8 mouse cellular contexts compared by ENCODE assay signal in genomic region chr1:137221087-137222057, GRCm38 (mm10).
A peak's percentile ranks its signal among the peaks of the same experiment; 100 is the strongest.
DNase-seq lines count a peak whose midpoint lies in the region; ATAC-seq and TF ChIP-seq lines count a peak whose summit lies in the region.

No protein-coding gene starts in this region.

- no peak for TF ChIP-seq EP300 in CH12.LX (IDR thresholded peaks at IDR 0.05; ENCODE audit: low read length)

- WGBS in forebrain, embryonic 15.5 days = 8% methylated on average over 25 of the region's 25 CpGs
- 7% methylated on average over 25 of the region's 25 CpGs for WGBS in kidney, postnatal 0 days
- WGBS in midbrain, embryonic 16.5 days = 8% methylated on average over 25 of the region's 25 CpGs

- no peaks in the 10 kb centered on the region for H3K36me3 ChIP-seq in CH12.LX (replicated peaks in 1 of 2; ENCODE audit: control insufficient read depth in 1 of 2, insufficient read depth in 1 of 2, low read length in 1 of 2)
- no peaks in the 10 kb centered on the region for H3K36me3 ChIP-seq in forebrain, embryonic 15.5 days
- no peaks in the 10 kb centered on the region for H3K36me3 ChIP-seq in kidney, postnatal 0 days (ENCODE audit: insufficient read depth, low read length)
- H3K36me3 ChIP-seq in midbrain, embryonic 16.5 days (ENCODE audit: control insufficient read depth, insufficient read depth, low read length) = no peaks in the 10 kb centered on the region

- peaks cover 0 to 2% of the 10 kb centered on the region in 2 experiments; a peak in 2 of 4 replicates for H3K4me1 ChIP-seq in CH12.LX (ENCODE audit: control insufficient read depth in 1 of 2, insufficient read depth in 2 of 2)
- H3K4me1 ChIP-seq in forebrain, embryonic 15.5 days = peaks cover 12% of the 10 kb centered on the region
- H3K4me1 ChIP-seq in kidney, postnatal 0 days (replicated peaks; ENCODE audit: insufficient read depth, low read length) = no peaks in the 10 kb centered on the region
- H3K4me1 ChIP-seq in midbrain, embryonic 16.5 days (ENCODE audit: control insufficient read depth, insufficient read depth, low read length) = peaks cover 5% of the 10 kb centered on the region; the same call in 1 of the 2 replicates

- dilution Hi-C loops in CH12.LX (cut with MboI; ENCODE audit: extremely low pct_ligation_motif_present, extremely low pct_unique_long_range_greater_than_20kb, low sequenced_read_pairs) = no loop called here

- TF ChIP-seq POLR2A in CH12.LX (IDR thresholded peaks at IDR 0.05; ENCODE audit: low read depth, low read length) = no peak

- DNase-seq in adrenal gland, postnatal 36 days = peak; percentile 6 to 9
- DNase-seq in adrenal gland, postnatal 25 days = no peak
- DNase-seq in CH12.LX (ENCODE audit: extremely low read depth) (no peak), adipocyte (ENCODE audit: low spot score) (no peak)
- DNase-seq in kidney, postnatal 0 days (ENCODE audit: low spot score) = peak; percentile 61
- no peak for DNase-seq in frontal cortex, postnatal 14 days (ENCODE audit: low spot score in 2 of 2)

- no peak overlapping the region for H3K9ac ChIP-seq in CH12.LX (ENCODE audit: insufficient read depth, low read depth)
- peak overlapping the region; percentile 53 for H3K9ac ChIP-seq in forebrain, embryonic 15.5 days (replicated peaks)
- H3K9ac ChIP-seq in kidney, postnatal 0 days (ENCODE audit: low read depth, low read length) = no peak overlapping the region
- peak overlapping the region; percentile 53 for H3K9ac ChIP-seq in midbrain, embryonic 16.5 days (ENCODE audit: low read depth, low read length)

- H3K4me2 ChIP-seq in CH12.LX (ENCODE audit: insufficient read depth, low read depth, poor library complexity, severe bottlenecking) = peak overlapping the region; percentile 41
- H3K4me2 ChIP-seq in forebrain, embryonic 15.5 days (replicated peaks) = peak overlapping the region; percentile 78
- peak overlapping the region; percentile 50 for H3K4me2 ChIP-seq in kidney, postnatal 0 days (ENCODE audit: low read length)
- peak overlapping the region; percentile 65 for H3K4me2 ChIP-seq in midbrain, embryonic 16.5 days (ENCODE audit: low read length)

- no peak overlapping the region for H3K4me3 ChIP-seq in CH12.LX (replicated peaks in 1 of 3; ENCODE audit: low read depth in 2 of 3, low read length in 2 of 3, poor library complexity in 1 of 3)
- H3K4me3 ChIP-seq in forebrain, embryonic 15.5 days = peak overlapping the region; percentile 38
- peak overlapping the region; percentile 11 for H3K4me3 ChIP-seq in kidney, postnatal 0 days (replicated peaks; ENCODE audit: low read depth, low read length)
- peak overlapping the region; percentile 31 for H3K4me3 ChIP-seq in midbrain, embryonic 16.5 days (ENCODE audit: low read depth, low read length)

- no peak overlapping the region for H3K27ac ChIP-seq in CH12.LX (ENCODE audit: insufficient read depth, low read depth)
- H3K27ac ChIP-seq in forebrain, embryonic 15.5 days (replicated peaks) = no peak overlapping the region; the same call in 1 of the 2 replicates
- H3K27ac ChIP-seq in kidney, postnatal 0 days = no peak overlapping the region
- H3K27ac ChIP-seq in midbrain, embryonic 16.5 days (ENCODE audit: low read length) = no peak overlapping the region

- ATAC-seq in forebrain, embryonic 15.5 days (replicated peaks) = peak; percentile 34; the same call in 1 of the 2 replicates
- ATAC-seq in kidney, postnatal 0 days (replicated peaks; ENCODE audit: low FRiP score, low read depth) = no peak
- ATAC-seq in midbrain, embryonic 16.5 days = peak; percentile 57

- H3K27me3 ChIP-seq in CH12.LX (replicated peaks) = no peaks in the 10 kb centered on the region
- no peaks in the 10 kb centered on the region for H3K27me3 ChIP-seq in forebrain, embryonic 15.5 days
- no peaks in the 10 kb centered on the region for H3K27me3 ChIP-seq in kidney, postnatal 0 days (ENCODE audit: insufficient read depth, low read length)
- no peaks in the 10 kb centered on the region for H3K27me3 ChIP-seq in midbrain, embryonic 16.5 days (ENCODE audit: control insufficient read depth, insufficient read depth, low read depth, low read length)

- no peak for TF ChIP-seq RAD21 in CH12.LX (IDR thresholded peaks at IDR 0.05; ENCODE audit: low read depth, low read length)

- in situ Hi-C loops in CH12.LX (cut with MboI; ENCODE audit: low pct_ligation_motif_present, low pct_unique_long_range_greater_than_20kb, low sequenced_read_pairs) = loop anchor here (25.0 kb wide), 1 partner anchor 684 kb away; no protein-coding TSS in a partner anchor

- no peaks in the 10 kb centered on the region for H3K9me3 ChIP-seq in CH12.LX (replicated peaks; ENCODE audit: low read length)
- H3K9me3 ChIP-seq in forebrain, embryonic 15.5 days = no peaks in the 10 kb centered on the region
- no peaks in the 10 kb centered on the region for H3K9me3 ChIP-seq in kidney, postnatal 0 days (replicated peaks; ENCODE audit: low read length)
- no peaks in the 10 kb centered on the region for H3K9me3 ChIP-seq in midbrain, embryonic 16.5 days (replicated peaks; ENCODE audit: control insufficient read depth, low read length, poor library complexity, severe bottlenecking)

- TF ChIP-seq CTCF in CH12.LX (conservative IDR thresholded peaks at IDR 0.05 in 1 of 2, IDR thresholded peaks at IDR 0.05 in 1 of 2; ENCODE audit: low read depth in 2 of 2, low read length in 2 of 2) = no peak
- no peak for TF ChIP-seq CTCF in kidney, postnatal 0 days (IDR thresholded peaks at IDR 0.05; ENCODE audit: low read depth)

- no peaks in the 10 kb centered on the region for H3K79me2 ChIP-seq in CH12.LX (replicated peaks; ENCODE audit: control insufficient read depth, extremely low read depth, insufficient read depth, poor library complexity, severe bottlenecking)

TF ChIP-seq in CH12.LX, 34 proteins besides CTCF, POLR2A, EP300 and RAD21:
- TF ChIP-seq NRF1 (IDR thresholded peaks at IDR 0.05; ENCODE audit: low read depth, low read length) (no peak), GABPA (IDR thresholded peaks at IDR 0.05; ENCODE audit: insufficient replicate concordance, low read depth, low read length) (no peak), TCF12 (IDR thresholded peaks at IDR 0.05; ENCODE audit: low read depth, low read length) (no peak), USF2 (conservative IDR thresholded peaks at IDR 0.05; ENCODE audit: low read depth, low read length) (no peak), RCOR1 (conservative IDR thresholded peaks at IDR 0.05; ENCODE audit: low read depth, low read length) (no peak), ZKSCAN1 (IDR thresholded peaks at IDR 0.05; ENCODE audit: borderline replicate concordance, low read depth, low read length) (no peak), ZNF384 (IDR thresholded peaks at IDR 0.05; ENCODE audit: low read depth, low read length) (no peak)
TF ChIP-seq in CH12.LX: peak in this region for 0.

Comparison
In these comparisons a context has a peak if more than half of its experiments do, and no peak if none do; other contexts are left out.
1. DNase-seq: peak in adrenal gland, postnatal 36 days (2 of 2) and kidney, postnatal 0 days (single experiment); none in adrenal gland, postnatal 25 days (single experiment), CH12.LX (single experiment), adipocyte (single experiment) and frontal cortex, postnatal 14 days (0 of 2).
2. H3K4me3 ChIP-seq: peak in forebrain, embryonic 15.5 days (single experiment), kidney, postnatal 0 days (single experiment) and midbrain, embryonic 16.5 days (single experiment); none in CH12.LX (0 of 3).
3. H3K9ac ChIP-seq: peak in forebrain, embryonic 15.5 days (single experiment) and midbrain, embryonic 16.5 days (single experiment); none in CH12.LX (single experiment) and kidney, postnatal 0 days (single experiment).
4. Peak in every context shown above with its lines, with median percentiles within 50 percentile points of each other: H3K4me2 ChIP-seq.